Mouse (Mus musculus) testis, adult 2 months (tissue): ENCODE measurements around the gene Adgrb2.

Source experiments
- CTCF ChIP-seq: fragments of 200-500 bp; IDR thresholded peaks from 2 replicates; pipeline ENCODE4 v1.5.1; 2012; ENCODE audit warnings: low read depth, mild to moderate bottlenecking, inconsistent platforms, low read length, moderate library complexity; ENCODE audit not compliant: control insufficient read depth, insufficient read depth, insufficient replicate concordance
- POLR2A ChIP-seq: fragments of 200-500 bp; IDR thresholded peaks from 2 replicates; pipeline ENCODE4 v1.6.1; 2012; ENCODE audit warnings: low read depth, mild to moderate bottlenecking, inconsistent platforms, low read length, moderate library complexity; ENCODE audit not compliant: control insufficient read depth

DNA sequence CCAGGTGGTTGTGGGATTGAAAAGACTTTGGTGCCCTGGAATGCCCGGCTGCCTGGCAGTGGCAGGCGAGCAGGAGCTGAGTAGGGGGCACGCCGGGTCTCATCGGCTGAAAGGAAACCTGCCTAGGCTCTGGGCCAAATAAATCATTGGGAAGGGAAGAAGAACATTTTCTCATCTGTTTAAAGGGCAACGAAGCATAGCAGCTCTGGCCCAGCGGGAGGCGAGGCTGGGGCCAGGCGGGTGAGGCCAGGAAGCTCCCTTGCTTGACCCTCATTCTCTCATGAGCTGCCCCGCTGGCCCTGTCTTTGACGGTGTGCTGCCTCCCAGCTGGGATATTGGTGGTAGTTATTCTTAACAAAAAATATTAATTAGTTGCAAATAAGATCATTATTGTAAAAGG lies 3.0 kb upstream of the Adgrb2 start:
- TF ChIP-seq CTCF: no peak
- TF ChIP-seq POLR2A: no peak
